Mouse (Mus musculus) CH12.LX (cell line): ENCODE measurements around the gene Sipa1l3. TPM values are rescaled to one million over a fixed set of nuclear protein-coding genes. Genes with fewer than 3 reads are reported as not detected.

ENCODE experiments used
- DNase-seq: peaks from one replicate; pipeline ENCODE4 v3.0.0-alpha.2; 2013; ENCODE audit errors: extremely low read depth
- H3K27ac ChIP-seq: 2 replicates; pipeline ENCODE4 v1.5.1; 2012; ENCODE audit warnings: low read depth, mild to moderate bottlenecking, control low read depth, moderate library complexity; ENCODE audit not compliant: insufficient read depth
- H3K27me3 ChIP-seq: replicated peaks from 2 replicates; pipeline ENCODE3; 2012; ENCODE audit warnings: inconsistent platforms
- H3K36me3 ChIP-seq, 2 experiments: replicated peaks in 1 of 2; 2 replicates each; pipeline versions ENCODE3 to v1.6.1; 2012; ENCODE audit warnings: inconsistent platforms in 1 of 2, low read length in 1 of 2, mild to moderate bottlenecking in 1 of 2, mixed read lengths in 1 of 2, moderate library complexity in 1 of 2; ENCODE audit not compliant: control insufficient read depth in 1 of 2, insufficient read depth in 1 of 2
- H3K4me1 ChIP-seq, 2 experiments: 2 replicates each; pipeline ENCODE4 v1.6.1; 2012; ENCODE audit warnings: inconsistent platforms in 1 of 2, moderate library complexity in 1 of 2; ENCODE audit not compliant: insufficient read depth in 2 of 2, control insufficient read depth in 1 of 2
- H3K4me2 ChIP-seq: 2 replicates; pipeline ENCODE4 v1.6.1; 2012; ENCODE audit warnings: low read depth, mild to moderate bottlenecking, control low read depth; ENCODE audit not compliant: poor library complexity, insufficient read depth, severe bottlenecking
- H3K4me3 ChIP-seq, 3 experiments: fragments of 150-350 bp in 1 of 3; sonication (generic) in 1 of 3; replicated peaks in 1 of 3; 2 replicates each; pipeline versions ENCODE3 to v1.5.1; 2011 to 2012; ENCODE audit warnings: low read depth in 2 of 3, low read length in 2 of 3, mild to moderate bottlenecking in 2 of 3, moderate library complexity in 2 of 3, control low read depth in 1 of 3, improper control_type of control experiment in 1 of 3, inconsistent platforms in 1 of 3, mixed read lengths in 1 of 3; ENCODE audit not compliant: poor library complexity in 1 of 3
- H3K79me2 ChIP-seq: replicated peaks from 2 replicates; pipeline ENCODE4 v1.6.1; 2012; ENCODE audit warnings: mild to moderate bottlenecking, moderate library complexity; ENCODE audit not compliant: control insufficient read depth, poor library complexity, insufficient read depth, severe bottlenecking; ENCODE audit errors: extremely low read depth
- H3K9ac ChIP-seq: 2 replicates; pipeline ENCODE4 v1.6.1; 2012; ENCODE audit warnings: low read depth, mild to moderate bottlenecking, control low read depth, moderate library complexity; ENCODE audit not compliant: insufficient read depth
- H3K9me3 ChIP-seq: replicated peaks from 2 replicates; pipeline ENCODE3; 2012; ENCODE audit warnings: low read length, inconsistent platforms, mixed read lengths
- BHLHE40 ChIP-seq: IDR thresholded peaks from 2 replicates; pipeline ENCODE4 v1.6.1; 2011; ENCODE audit warnings: mild to moderate bottlenecking, low read depth, low read length, improper control_type of control experiment
- CHD1 ChIP-seq: IDR thresholded peaks from 2 replicates; pipeline ENCODE4 v1.6.1; 2012; ENCODE audit warnings: low read depth, low read length, improper control_type of control experiment, inconsistent platforms
- EP300 ChIP-seq: IDR thresholded peaks from 2 replicates; pipeline ENCODE4 v1.6.1; 2011; ENCODE audit warnings: low read length, improper control_type of control experiment
- IRF4 ChIP-seq: IDR thresholded peaks from 2 replicates; pipeline ENCODE4 v1.6.1; 2014; ENCODE audit warnings: low read depth, mild to moderate bottlenecking, inconsistent platforms, low read length, improper control_type of control experiment
- MAFK ChIP-seq: IDR thresholded peaks from 2 replicates; pipeline ENCODE4 v1.6.1; 2011; ENCODE audit warnings: low read length, improper control_type of control experiment; ENCODE audit not compliant: insufficient replicate concordance
- MAZ ChIP-seq: IDR thresholded peaks from 2 replicates; pipeline ENCODE4 v1.6.1; 2012; ENCODE audit warnings: low read depth, mild to moderate bottlenecking, inconsistent platforms, low read length, improper control_type of control experiment, moderate library complexity
- POLR2AphosphoS2 ChIP-seq: IDR thresholded peaks from 2 replicates; pipeline ENCODE4 v1.6.1; 2011; ENCODE audit warnings: low read depth, low read length, improper control_type of control experiment
- RCOR1 ChIP-seq: conservative IDR thresholded peaks from 2 replicates; pipeline ENCODE4 v1.6.1; 2012; ENCODE audit warnings: low read depth, mild to moderate bottlenecking, inconsistent platforms, low read length, improper control_type of control experiment
- SMC3 ChIP-seq: IDR thresholded peaks from 2 replicates; pipeline ENCODE4 v1.6.1; 2011; ENCODE audit warnings: low read depth, low read length, improper control_type of control experiment
- TBP ChIP-seq: conservative IDR thresholded peaks from 2 replicates; pipeline ENCODE4 v1.6.1; 2011; ENCODE audit warnings: low read depth, low read length, improper control_type of control experiment
- UBTF ChIP-seq: IDR thresholded peaks from 2 replicates; pipeline ENCODE4 v1.6.1; 2012; ENCODE audit warnings: low read depth, mild to moderate bottlenecking, inconsistent platforms, low read length, improper control_type of control experiment, moderate library complexity
- ZC3H11A ChIP-seq: IDR thresholded peaks from 2 replicates; pipeline ENCODE4 v1.6.1; 2012; ENCODE audit warnings: low read depth, mild to moderate bottlenecking, inconsistent platforms, low read length, improper control_type of control experiment
- ZKSCAN1 ChIP-seq: IDR thresholded peaks from 2 replicates; pipeline ENCODE4 v1.6.1; 2012; ENCODE audit warnings: low read depth, inconsistent platforms, low read length, improper control_type of control experiment, borderline replicate concordance
- ZMIZ1 ChIP-seq: IDR thresholded peaks from 2 replicates; pipeline ENCODE4 v1.6.1; 2012; ENCODE audit warnings: low read depth, mild to moderate bottlenecking, inconsistent platforms, low read length, improper control_type of control experiment
- dilution Hi-C: fragments of 300-500 bp; cut with MboI; formaldehyde crosslinking; loops from 2 replicates; pipeline ENCODE4 v1.14.3; 2020; ENCODE audit warnings: low sequenced_read_pairs; ENCODE audit not compliant: extremely low pct_unique_long_range_greater_than_20kb, extremely low pct_ligation_motif_present
- in situ Hi-C: fragments of 300-500 bp; cut with MboI; formaldehyde crosslinking; loops from 3 replicates; pipeline ENCODE4 v1.14.3; 2019; ENCODE audit warnings: low sequenced_read_pairs, low pct_ligation_motif_present, low pct_unique_long_range_greater_than_20kb, mixed read lengths
- polyA plus RNA-seq: library from polyadenylated mRNA; unstranded; fragments of >175 nt; gene quantifications from 2 replicates; pipeline ENCODE4 v1.2.1, GENCODE M21; 2012; ENCODE audit warnings: low read depth; ENCODE audit not compliant: insufficient read length
- total RNA-seq, 2 experiments: library from RNA; depleted of rRNA; stranded (reverse); fragments of 300-350 nt in 1 of 2; fragments of >200 nt in 1 of 2; gene quantifications; 2 replicates each; pipeline ENCODE4 v1.2.3; 2012 to 2014

Gene Sipa1l3
- total and polyA plus RNA-seq, 3 experiments = 1.6 to 8.8 (median 5.9) TPM

DNA sequence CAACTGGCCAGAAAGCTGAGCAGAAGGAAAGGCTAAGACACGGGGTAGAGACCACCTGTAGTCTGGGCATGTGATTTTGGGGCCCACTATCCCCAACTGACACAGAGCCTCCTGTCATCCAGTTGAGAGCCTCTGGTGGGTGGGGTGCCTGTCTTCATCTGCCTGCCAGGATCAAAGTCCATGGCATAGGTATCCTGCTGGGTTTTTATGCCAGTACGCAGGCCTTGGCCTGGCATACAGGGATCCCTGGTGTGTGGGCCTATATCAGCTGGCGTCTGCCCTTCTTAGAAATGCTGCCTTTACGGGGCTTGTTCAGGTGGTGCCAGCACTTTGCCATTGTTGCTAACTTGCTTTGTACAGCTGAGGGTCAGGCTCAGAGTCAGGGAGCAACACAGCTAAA, 123.3 kb downstream of the Sipa1l3 start:
- no peak overlapping the region for H3K4me3 ChIP-seq
- H3K9ac ChIP-seq = no peak overlapping the region
- no peaks in the 10 kb centered on the region for H3K79me2 ChIP-seq
- peaks cover 4 to 15% of the 10 kb centered on the region in 2 experiments; a peak in 3 of 4 replicates for H3K4me1 ChIP-seq
- peaks cover 6 to 53% of the 10 kb centered on the region in 2 experiments for H3K36me3 ChIP-seq
- TF ChIP-seq ZKSCAN1 = no peak
- TF ChIP-seq CHD1 = no peak
- TF ChIP-seq ZC3H11A = no peak
- TF ChIP-seq UBTF = no peak
- no peak for TF ChIP-seq TBP
- dilution Hi-C loops = no loop called here
- no peaks in the 10 kb centered on the region for H3K9me3 ChIP-seq
- H3K27me3 ChIP-seq = no peaks in the 10 kb centered on the region
- no peak overlapping the region for H3K4me2 ChIP-seq
- no peak for DNase-seq
- in situ Hi-C loops = no loop called here
- no peak overlapping the region for H3K27ac ChIP-seq

DNA sequence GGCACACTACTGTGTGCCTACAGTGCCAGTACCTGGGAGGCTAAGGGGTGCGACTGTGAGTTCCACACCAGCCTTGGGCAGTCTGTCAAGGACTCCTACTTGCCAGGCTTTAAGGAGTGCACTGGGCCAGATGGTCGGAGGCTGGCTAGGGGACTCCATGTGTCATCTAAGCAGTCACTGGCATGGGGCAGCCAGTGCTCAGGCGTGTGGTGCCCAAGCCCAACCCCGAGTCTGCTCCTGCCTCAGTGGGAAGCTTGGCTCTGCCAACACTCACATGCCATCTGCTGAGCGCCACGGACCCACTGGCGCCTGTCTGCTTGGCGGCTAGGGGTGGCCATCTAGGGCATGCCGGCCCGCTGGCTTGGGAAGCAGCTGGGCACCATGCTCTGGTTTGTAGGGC, 125.1 kb downstream of the Sipa1l3 start:
- Histone ChIP-seq H3K4me3 (no peak overlapping the region), H3K4me1 (peaks cover 4 to 15% of the 10 kb centered on the region in 2 experiments; a peak in 3 of 4 replicates), H3K9ac (no peak overlapping the region), H3K27me3 (no peaks in the 10 kb centered on the region), H3K4me2 (no peak overlapping the region), H3K36me3 (peaks cover 6 to 38% of the 10 kb centered on the region in 2 experiments), H3K27ac (no peak overlapping the region), H3K79me2 (no peaks in the 10 kb centered on the region), H3K9me3 (no peaks in the 10 kb centered on the region)
- TF ChIP-seq MAZ (no peak), TBP (no peak), SMC3 (no peak)
- DNase-seq = no peak
- in situ Hi-C loops (no loop called here), dilution Hi-C loops (no loop called here)

- in situ Hi-C loops = no loop called here
- H3K9ac ChIP-seq = no peak overlapping the region
- no peak overlapping the region for H3K4me2 ChIP-seq
- dilution Hi-C loops = no loop called here
- no peak overlapping the region for H3K27ac ChIP-seq
- H3K4me3 ChIP-seq = no peak overlapping the region
- H3K36me3 ChIP-seq = peaks cover 6 to 41% of the 10 kb centered on the region in 2 experiments
- no peaks in the 10 kb centered on the region for H3K9me3 ChIP-seq
- no peaks in the 10 kb centered on the region for H3K27me3 ChIP-seq
- TF ChIP-seq POLR2AphosphoS2 = no peak
- no peak for TF ChIP-seq IRF4
- TF ChIP-seq SMC3 = no peak
- TF ChIP-seq RCOR1 = no peak
- no peak for TF ChIP-seq MAFK
- TF ChIP-seq EP300 = no peak
- TF ChIP-seq ZMIZ1 = no peak
- TF ChIP-seq BHLHE40 = no peak
- TF ChIP-seq, all 38 proteins: peak for 0
- no peaks in the 10 kb centered on the region for H3K79me2 ChIP-seq
- H3K4me1 ChIP-seq = peaks cover 4 to 15% of the 10 kb centered on the region in 2 experiments; a peak in 3 of 4 replicates
- DNase-seq = no peak
Observed at GRCm38 (mm10) chr7:29392805-29393204, 125.6 kb downstream of the Sipa1l3 start.
